Mouse (Mus musculus): Measurements from ENCODE around the gene 5730522E02Rik.

- TF ChIP-seq CTCF (IDR thresholded peaks at IDR 0.05; ENCODE audit: extremely low read depth, insufficient read depth, low read length) (no peak), POLR2A (IDR thresholded peaks at IDR 0.05; ENCODE audit: extremely low read depth, insufficient read depth, low read length) (no peak)
These were observed 457.2 kb downstream of the 5730522E02Rik start for GRCm38 (mm10) chr11:25753156-25753899.
